Mouse (Mus musculus) ES-Bruce4 (cell line): Measurements from ENCODE around the gene Msantd2.

ENCODE experiments used
- CTCF ChIP-seq: IDR thresholded peaks from one replicate; pipeline ENCODE4 v1.8.1; 2011; ENCODE audit warnings: low read depth, low read length
- EP300 ChIP-seq: IDR thresholded peaks from 2 replicates; pipeline ENCODE4 v1.6.1; 2011; ENCODE audit warnings: low read depth, low read length; ENCODE audit not compliant: insufficient read depth
- POLR2A ChIP-seq: IDR thresholded peaks from one replicate; pipeline ENCODE4 v1.8.1; 2011; ENCODE audit warnings: low read length; ENCODE audit not compliant: insufficient read depth

GRCm38 (mm10) chr9:37452401-37452800, 36.7 kb upstream of the Msantd2 start:
- no peak for TF ChIP-seq CTCF
- TF ChIP-seq POLR2A: no peak
- TF ChIP-seq EP300: no peak
